Mouse (Mus musculus): ENCODE results near the gene Cic. TPM values are rescaled to one million over a fixed set of nuclear protein-coding genes. Genes with fewer than 3 reads are reported as not detected.

Cic gene
- total RNA-seq, 4 experiments from 2014 or later = 118 to 195 (median 151) TPM

GRCm38 (mm10) chr7:25282731-25283211 lies 15.3 kb downstream of the Cic start:
- DNase-seq = no peak

GRCm38 (mm10) chr7:25283637-25284036 lies 16.1 kb downstream of the Cic start:
- no peak for DNase-seq

- no peak for DNase-seq
Measured at GRCm38 (mm10) chr7:25284171-25284570, 16.7 kb downstream of the Cic start.

GRCm38 (mm10) chr7:25284766-25285165 lies 17.3 kb downstream of the Cic start:
- no peak for DNase-seq

GRCm38 (mm10) chr7:25285511-25286238 lies 18.2 kb downstream of the Cic start:
- no peak for DNase-seq

GRCm38 (mm10) chr7:25286989-25287388 lies 19.5 kb downstream of the Cic start:
- no peak for DNase-seq

- DNase-seq = no peak
Measured at GRCm38 (mm10) chr7:25288011-25288410, 20.5 kb downstream of the Cic start.

GRCm38 (mm10) chr7:25288721-25289120 lies 21.2 kb downstream of the Cic start:
- no peak for DNase-seq

GRCm38 (mm10) chr7:25289925-25290324 lies 22.4 kb downstream of the Cic start:
- no peak for DNase-seq

GRCm38 (mm10) chr7:25290463-25290862 lies 23.0 kb downstream of the Cic start:
- DNase-seq = no peak

- no peak for DNase-seq
Measured at GRCm38 (mm10) chr7:25290911-25291310, 23.4 kb downstream of the Cic start.

- DNase-seq = no peak
Measured at GRCm38 (mm10) chr7:25292107-25292506, 24.6 kb downstream of the Cic start.

GRCm38 (mm10) chr7:25293191-25293739 lies 25.8 kb downstream of the Cic start:
- no peak for DNase-seq

GRCm38 (mm10) chr7:25294495-25294894 lies 27.0 kb downstream of the Cic start:
- no peak for DNase-seq

GRCm38 (mm10) chr7:25294960-25295722 lies 27.6 kb downstream of the Cic start:
- no peak for DNase-seq

GRCm38 (mm10) chr7:25296945-25297453 lies 29.5 kb downstream of the Cic start:
- DNase-seq = no peak

- peak; percentile 73 for DNase-seq
Measured at GRCm38 (mm10) chr7:25297454-25298325, 30.2 kb downstream of the Cic start, which contains the start of gene Pafah1b3. Gene Pafah1b3 (minus strand): TSS chr7:25297986.

GRCm38 (mm10) chr7:25301063-25301462 lies 33.6 kb downstream of the Cic start, which contains the start of gene Prr19:
Gene Prr19 (plus strand): TSS chr7:25301411.
- no peak for DNase-seq

- no peak for DNase-seq
Measured at GRCm38 (mm10) chr7:25303003-25303684, 35.6 kb downstream of the Cic start.

GRCm38 (mm10) chr7:25303685-25304006 lies 36.1 kb downstream of the Cic start:
- DNase-seq = no peak

GRCm38 (mm10) chr7:25305481-25305880 lies 38.0 kb downstream of the Cic start:
- no peak for DNase-seq

Measured in adrenal gland, adult 8-10 months (tissue).